Mouse (Mus musculus): ENCODE results near the gene Helz.
"Not testable (repeated sequence)": the region's sequence is repeated elsewhere in the genome, so short reads cannot be mapped to it uniquely, and the experiment has no call there.

Helz gene

GRCm38 (mm10) chr11:107547351-107548203 is at the start of gene Helz:
TSS of gene Helz (plus strand) at chr11:107547930.
- peak; percentile 56; the same call in 1 of the 2 replicates for ATAC-seq (ENCODE audit: insufficient number of reproducible peaks, low FRiP score, low TSS enrichment)

DNA sequence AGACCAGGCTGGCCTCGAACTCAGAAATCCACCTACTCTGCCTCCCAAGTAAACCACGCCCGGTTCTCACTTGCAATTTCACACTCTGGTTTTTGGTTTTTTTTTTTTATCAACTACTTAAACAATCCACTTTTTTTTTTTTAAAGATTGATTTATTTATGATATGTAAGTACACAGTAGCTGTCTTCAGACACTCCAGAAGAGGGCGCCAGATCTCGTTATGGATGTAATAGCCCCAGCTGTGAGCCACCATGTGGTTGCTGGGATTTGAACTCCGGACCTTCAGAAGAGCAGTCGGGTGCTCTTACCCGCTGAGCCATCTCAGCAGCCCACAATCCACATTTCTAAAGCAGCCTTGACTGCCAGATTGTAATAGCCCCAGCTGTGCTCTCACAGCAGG is 44.9 kb upstream of the Helz start:
- ATAC-seq (ENCODE audit: insufficient number of reproducible peaks, low FRiP score, low TSS enrichment): no peak

GRCm38 (mm10) chr11:107504364-107504763 is 43.4 kb upstream of the Helz start:
- not testable (repeated sequence) for ATAC-seq (ENCODE audit: insufficient number of reproducible peaks, low FRiP score, low TSS enrichment)

- ATAC-seq (ENCODE audit: insufficient number of reproducible peaks, low FRiP score, low TSS enrichment): no peak
Measured at GRCm38 (mm10) chr11:107506260-107506659, 41.5 kb upstream of the Helz start.

- ATAC-seq (ENCODE audit: insufficient number of reproducible peaks, low FRiP score, low TSS enrichment): no peak
Measured at GRCm38 (mm10) chr11:107509631-107510338, 37.9 kb upstream of the Helz start.

DNA sequence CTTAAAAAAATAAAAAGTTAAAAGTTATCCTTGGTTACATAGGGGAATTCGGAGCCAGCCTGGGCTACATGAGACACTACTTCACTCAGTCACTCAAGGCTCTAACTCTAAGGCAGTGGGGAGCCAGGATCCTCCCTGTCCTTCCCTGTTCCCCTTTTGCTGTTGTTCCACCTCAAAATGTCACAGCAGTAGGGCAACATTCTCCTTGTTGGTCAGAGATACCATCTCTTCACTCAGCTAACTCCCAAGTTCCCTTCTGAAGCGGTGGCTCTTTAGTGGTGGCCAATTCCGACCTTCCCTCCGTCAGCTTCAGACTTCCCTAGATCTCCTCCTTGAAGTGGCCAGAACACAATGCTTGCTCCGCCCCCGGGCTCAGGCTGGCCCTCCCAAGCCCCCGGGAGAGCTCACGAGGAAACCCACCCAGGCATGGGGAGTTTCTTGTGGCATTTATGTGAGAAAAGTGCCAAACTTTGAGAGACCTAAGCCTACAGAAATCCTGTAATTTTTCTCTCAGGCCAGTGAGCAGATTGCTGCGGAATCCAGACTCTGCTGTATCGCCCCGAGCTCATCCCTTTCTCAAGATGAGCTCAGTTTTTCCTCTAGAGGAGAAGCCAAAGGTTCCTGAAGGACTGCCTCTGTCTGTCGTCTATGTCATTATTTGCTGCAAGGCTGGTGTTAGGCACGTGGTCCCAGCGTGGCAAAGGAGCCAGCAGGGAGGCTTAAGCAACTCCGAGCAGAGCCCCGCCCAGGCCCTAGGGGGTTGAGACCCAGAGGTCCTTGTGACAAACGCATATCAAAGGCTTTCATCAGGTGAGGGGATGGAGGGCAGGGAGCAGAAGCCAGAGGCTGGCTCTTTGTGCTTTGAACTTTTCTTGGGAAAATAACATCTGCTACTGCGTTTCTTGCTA is 37.1 kb upstream of the Helz start:
- ATAC-seq (ENCODE audit: insufficient number of reproducible peaks, low FRiP score, low TSS enrichment): no peak

DNA sequence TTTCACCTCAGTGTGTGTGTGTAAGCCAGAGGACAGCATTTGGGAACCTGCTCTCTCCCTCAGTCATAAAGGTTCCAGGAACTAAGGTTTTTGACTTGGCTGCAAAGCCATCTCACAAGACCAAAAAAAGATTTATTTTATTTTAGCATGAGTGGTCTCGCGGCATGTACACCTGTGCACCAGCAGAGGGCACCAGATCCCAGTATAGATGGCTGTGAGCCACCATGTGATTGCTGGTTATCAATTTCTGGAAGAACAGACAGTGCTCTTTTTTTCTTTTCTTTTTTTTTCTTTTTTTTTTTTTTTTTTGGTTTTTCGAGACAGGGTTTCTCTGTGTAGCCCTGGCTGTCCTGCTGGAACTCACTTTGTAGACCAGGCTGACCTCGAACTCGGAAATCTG is 35.8 kb upstream of the Helz start:
- ATAC-seq (ENCODE audit: insufficient number of reproducible peaks, low FRiP score, low TSS enrichment): not testable (repeated sequence)

- ATAC-seq (ENCODE audit: insufficient number of reproducible peaks, low FRiP score, low TSS enrichment): no peak
Measured at GRCm38 (mm10) chr11:107513047-107513446, 34.7 kb upstream of the Helz start.

- ATAC-seq (ENCODE audit: insufficient number of reproducible peaks, low FRiP score, low TSS enrichment): no peak
Measured at GRCm38 (mm10) chr11:107516387-107516786, 31.3 kb upstream of the Helz start.

GRCm38 (mm10) chr11:107518645-107519429 is 28.9 kb upstream of the Helz start:
- no peak for ATAC-seq (ENCODE audit: insufficient number of reproducible peaks, low FRiP score, low TSS enrichment)

DNA sequence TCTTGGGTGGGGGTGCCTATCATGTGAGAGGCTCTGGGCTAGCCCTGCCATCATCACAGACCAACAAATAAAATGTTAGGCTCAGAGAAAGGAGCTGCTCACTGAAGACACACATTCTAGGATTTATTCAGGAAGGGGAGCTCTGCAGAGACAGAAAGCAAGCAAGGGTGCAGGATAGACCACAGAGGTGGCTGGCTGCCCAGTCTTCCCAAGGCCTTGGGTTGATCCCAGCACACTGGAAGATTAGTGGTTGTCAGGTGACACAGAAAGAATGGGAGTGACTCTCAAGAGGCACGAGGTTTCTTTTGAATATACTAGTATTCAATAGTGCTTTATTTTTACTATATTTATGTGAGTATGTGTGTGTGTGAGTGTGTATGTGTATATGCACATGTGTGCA is 26.6 kb upstream of the Helz start:
- no peak for ATAC-seq (ENCODE audit: insufficient number of reproducible peaks, low FRiP score, low TSS enrichment)

DNA sequence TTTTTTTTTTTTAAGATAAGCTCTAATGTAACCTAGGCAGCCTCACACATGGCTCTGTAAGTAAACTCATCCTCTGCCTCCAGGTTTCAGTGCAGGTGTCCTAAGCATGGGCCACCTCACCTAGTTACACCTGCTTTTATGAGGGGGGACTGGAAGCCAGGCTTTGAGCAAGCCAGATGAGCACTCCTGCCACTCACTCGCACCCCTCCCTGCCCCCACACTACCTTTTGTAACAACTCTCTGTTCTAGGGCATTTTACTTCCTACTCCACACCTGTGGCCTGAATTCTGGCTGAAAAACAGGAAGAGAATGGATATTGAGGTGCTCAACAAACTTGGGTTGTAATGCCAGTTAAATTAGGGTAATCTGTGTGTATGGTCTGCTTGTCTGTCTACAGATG is 22.8 kb upstream of the Helz start:
- ATAC-seq (ENCODE audit: insufficient number of reproducible peaks, low FRiP score, low TSS enrichment): no peak

GRCm38 (mm10) chr11:107527632-107528031 is 20.1 kb upstream of the Helz start:
- ATAC-seq (ENCODE audit: insufficient number of reproducible peaks, low FRiP score, low TSS enrichment): no peak

- ATAC-seq (ENCODE audit: insufficient number of reproducible peaks, low FRiP score, low TSS enrichment): no peak
Measured at GRCm38 (mm10) chr11:107529320-107529719, 18.4 kb upstream of the Helz start.

DNA sequence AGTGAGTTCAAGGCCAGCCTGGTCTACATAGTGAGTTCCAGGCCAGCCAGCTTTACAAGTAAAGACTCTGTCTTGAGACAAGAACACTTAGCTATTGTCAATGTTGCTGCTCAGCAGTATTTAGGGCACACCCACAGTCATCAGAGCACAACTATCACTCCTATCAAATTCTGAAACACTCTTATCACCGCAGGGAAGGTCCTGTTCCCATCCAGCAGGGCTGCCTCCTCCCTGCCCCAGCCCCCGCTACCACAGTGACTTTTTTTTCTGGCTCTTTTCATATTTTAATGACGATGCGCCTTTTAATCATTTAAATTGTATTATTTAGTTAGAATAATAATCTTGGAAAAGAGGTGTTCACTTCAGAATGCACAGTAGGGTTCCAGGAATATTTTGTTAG is 16.3 kb upstream of the Helz start:
- ATAC-seq (ENCODE audit: insufficient number of reproducible peaks, low FRiP score, low TSS enrichment): no peak

DNA sequence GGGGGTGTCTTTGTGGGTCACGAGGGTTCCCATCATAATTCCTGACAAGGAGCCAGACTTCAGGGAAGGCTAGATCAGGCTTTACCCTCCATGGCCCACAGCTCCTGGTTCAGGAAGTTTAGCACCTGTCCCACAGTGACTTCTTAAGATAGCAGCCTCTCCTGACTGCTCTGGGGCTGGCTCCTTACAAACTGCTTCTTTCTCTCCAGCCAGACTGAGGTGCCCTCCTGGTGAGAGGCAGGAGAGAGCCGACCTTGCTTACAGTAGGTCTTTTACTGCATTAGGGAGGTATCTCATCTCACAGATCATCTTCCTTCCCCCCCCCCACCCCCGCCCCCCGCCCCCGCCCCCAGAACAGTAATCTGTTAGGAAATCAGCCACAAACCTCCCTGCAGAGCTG is 15.5 kb upstream of the Helz start:
- no peak for ATAC-seq (ENCODE audit: insufficient number of reproducible peaks, low FRiP score, low TSS enrichment)

GRCm38 (mm10) chr11:107538994-107539393 is 8.7 kb upstream of the Helz start:
- no peak for ATAC-seq (ENCODE audit: insufficient number of reproducible peaks, low FRiP score, low TSS enrichment)

- no peak for ATAC-seq (ENCODE audit: insufficient number of reproducible peaks, low FRiP score, low TSS enrichment)
Measured at GRCm38 (mm10) chr11:107540339-107540738, 7.4 kb upstream of the Helz start.

DNA sequence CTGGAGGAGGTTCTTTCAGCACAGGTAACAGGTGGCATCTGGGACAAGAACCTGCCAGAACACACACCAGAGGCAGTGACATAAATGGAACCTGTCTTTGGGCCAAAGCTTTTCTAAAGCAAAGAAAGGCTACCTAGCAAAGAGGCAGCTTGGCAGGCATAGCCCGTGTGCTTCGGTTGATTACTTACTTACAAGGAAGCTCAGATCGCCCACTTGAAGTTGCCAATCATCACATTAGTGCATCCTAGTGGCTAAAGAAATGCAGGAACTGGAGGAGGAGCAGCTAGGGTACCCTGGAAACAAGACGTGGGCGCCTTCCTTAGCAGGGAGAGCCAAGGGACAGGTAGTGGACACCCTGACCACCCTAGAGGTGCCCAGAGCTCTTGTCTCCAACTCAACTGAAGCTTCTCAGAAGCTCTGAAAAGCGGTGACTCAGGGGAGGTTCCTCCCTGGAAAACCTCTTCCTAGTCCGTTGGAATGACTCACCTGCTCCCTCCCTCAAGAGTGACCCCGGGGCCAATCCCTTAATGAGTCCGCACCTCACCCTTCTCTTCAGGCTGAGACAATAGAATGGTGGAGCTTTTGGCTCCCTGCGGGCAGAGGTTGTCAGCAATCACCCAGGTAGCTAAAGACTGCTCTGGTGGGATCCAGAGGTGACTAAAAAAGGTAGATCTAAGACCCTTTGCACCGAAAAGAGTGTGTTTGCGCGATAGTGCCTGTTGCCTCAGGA is 1.8 kb upstream of the Helz start:
- no peak for ATAC-seq (ENCODE audit: insufficient number of reproducible peaks, low FRiP score, low TSS enrichment)
